Mouse (Mus musculus) cortical plate, adult 2 months (tissue): ENCODE results near the gene Ramp1.

Experiments
- CTCF ChIP-seq: fragments of 200-500 bp; IDR thresholded peaks from 2 replicates; pipeline ENCODE4 v1.5.1; 2011; ENCODE audit warnings: mild to moderate bottlenecking, control low read depth, low read length; ENCODE audit not compliant: insufficient read depth; ENCODE audit errors: extremely low read depth
- POLR2A ChIP-seq: fragments of 200-500 bp; IDR thresholded peaks from 2 replicates; pipeline ENCODE4 v1.6.1; 2011; ENCODE audit warnings: mild to moderate bottlenecking, low read length, control low read depth; ENCODE audit not compliant: insufficient read depth; ENCODE audit errors: extremely low read depth

GRCm38 (mm10) chr1:91176026-91176425, 3.6 kb upstream of the Ramp1 start:
- TF ChIP-seq POLR2A: no peak
- no peak for TF ChIP-seq CTCF
